Mouse (Mus musculus) cerebellum, adult 9-10 months (tissue): ENCODE measurements at regions not wholly inside any gene's neighbourhood (a gene's known extent, or its start where the extent isn't known, plus 50 kb on each side); places are given as distances from the start of the nearest gene placed in this dataset.

Experiments
- DNase-seq: peaks from one replicate; pipeline ENCODE4 v3.0.0; 2022

DNA sequence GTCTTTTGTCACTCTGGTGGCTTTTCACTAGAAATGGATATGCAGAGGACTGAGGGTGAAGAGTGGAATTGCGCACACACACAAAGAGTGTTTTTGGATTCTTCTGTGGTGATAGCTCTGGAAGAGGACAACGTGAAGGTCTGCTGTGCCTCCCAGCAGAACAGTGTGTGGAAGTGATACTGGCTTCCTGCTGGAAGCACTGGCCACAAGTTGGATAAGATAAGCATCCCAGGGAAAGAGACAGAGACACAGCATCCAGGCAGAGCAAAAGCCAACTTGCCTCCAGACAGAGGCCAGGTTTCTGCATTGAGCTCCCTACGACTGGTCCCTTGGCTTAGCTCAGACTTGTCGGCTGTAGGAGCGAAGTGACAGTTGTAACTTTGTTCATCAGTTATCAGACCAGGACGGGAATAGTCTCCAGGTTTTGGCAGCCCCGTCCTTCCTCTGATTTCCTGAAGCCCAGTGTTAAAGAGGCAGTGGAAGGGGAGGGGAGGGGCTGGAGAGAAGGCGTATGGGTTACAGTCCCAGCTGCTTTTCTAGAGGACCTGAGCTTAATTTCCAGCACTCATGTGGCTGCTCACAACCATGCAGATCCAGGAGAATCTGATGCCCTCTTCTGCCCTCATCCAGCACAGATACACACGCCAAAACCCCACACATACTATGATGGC is 89.2 kb downstream of the Tmem170b start:
- no peak for DNase-seq

DNA sequence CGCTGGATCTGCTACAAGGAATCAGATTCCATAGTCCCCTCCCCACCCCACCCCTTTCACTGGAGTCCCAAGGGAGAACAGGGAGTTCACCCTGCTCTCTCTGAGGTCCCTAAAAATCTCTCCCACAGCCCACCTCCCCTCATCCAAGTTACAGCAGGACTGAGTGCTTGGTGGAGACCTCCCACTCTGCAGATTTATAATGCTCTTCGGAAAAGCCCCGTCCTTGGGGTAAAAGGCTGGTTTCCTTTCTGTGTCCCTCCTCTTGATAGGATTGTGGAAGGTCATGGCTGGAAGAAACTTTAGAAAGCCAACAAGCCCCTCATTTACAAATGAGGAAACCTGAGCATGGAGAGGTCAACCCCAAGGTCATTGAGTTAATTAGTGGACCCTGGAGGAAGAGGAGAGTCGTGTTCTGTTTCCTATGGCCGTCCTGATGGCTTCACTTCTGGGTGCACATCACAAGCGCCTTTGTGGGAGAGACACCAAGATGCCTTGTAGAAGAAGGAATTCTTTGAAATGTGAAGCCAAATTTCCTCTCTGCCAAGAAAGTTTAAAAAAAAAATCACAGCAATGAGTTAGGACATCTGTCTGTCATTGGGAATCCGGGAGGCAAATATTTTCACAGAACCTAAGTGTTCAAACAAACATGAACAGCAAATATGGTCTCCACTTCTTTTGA is 91.2 kb downstream of the Tmem170b start:
- DNase-seq, result no peak

DNA sequence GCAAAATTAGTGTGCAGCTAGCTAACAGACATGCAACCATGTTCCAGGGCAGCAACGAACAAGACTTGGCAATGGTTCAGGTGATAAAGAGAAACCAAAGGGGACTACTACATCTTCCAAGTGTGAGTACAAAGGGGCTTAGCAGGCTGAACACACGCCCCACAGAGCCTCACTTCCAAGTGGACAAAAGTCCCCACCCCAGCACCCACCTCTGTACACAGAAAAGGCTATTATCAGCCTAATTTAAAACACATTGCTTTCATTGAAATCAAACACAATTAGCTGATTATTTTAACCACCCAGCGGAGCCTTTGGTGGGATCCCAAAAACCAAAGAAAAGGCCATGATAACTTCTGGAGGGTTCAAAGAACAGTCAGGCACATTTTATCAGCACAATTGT is 95.6 kb downstream of the Tmem170b start:
- no peak for DNase-seq

- peak; percentile 4 for DNase-seq
These were observed 96.1 kb downstream of the Tmem170b start for GRCm38 (mm10) chr13:41701829-41702231.

DNA sequence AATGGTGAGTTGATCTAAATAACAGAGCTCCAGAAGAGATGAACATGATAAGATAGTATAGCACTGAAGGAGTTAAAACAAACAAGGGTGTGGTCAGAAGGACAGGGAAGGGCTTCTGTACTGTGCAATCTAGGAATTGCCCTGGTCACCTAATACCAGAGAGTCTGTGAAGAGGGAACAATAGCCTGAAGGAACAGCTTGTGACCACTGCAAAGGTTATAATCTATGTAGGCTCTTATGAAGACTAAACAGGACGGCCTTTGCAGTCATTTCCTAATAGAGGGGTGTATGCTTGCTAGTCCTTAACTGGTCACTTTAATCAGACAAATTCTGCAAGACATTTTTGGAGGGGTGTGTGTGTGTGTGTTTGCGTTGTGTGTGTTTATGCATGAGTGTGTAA is 97.5 kb downstream of the Tmem170b start:
- DNase-seq, result no peak

GRCm38 (mm10) chr13:41703618-41704017 is 97.9 kb downstream of the Tmem170b start:
- no peak for DNase-seq

DNA sequence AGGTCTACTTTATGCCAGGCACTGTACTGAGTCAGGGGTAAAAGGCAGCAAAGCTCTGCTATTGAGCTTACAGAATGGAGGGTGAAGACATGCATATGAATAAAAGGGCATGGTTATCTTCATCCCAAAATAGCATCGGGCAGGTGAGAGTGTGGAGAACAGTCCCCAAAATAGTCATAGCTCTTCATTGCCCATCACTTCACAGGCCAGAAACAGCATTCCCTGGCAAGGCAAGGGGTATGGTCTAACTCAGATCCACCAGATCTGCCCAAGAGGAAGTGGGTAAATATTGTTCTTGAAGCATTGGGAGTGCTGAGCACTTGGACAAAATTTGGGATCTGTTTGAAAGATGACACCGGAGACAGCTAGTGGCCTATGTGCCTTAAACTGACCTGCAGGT is 99.1 kb downstream of the Tmem170b start:
- no peak for DNase-seq

GRCm38 (mm10) chr13:41705636-41706035 is 99.9 kb downstream of the Tmem170b start:
- no peak for DNase-seq

- DNase-seq, result no peak
These were observed 102.1 kb downstream of the Tmem170b start for GRCm38 (mm10) chr13:41707811-41708210.

DNA sequence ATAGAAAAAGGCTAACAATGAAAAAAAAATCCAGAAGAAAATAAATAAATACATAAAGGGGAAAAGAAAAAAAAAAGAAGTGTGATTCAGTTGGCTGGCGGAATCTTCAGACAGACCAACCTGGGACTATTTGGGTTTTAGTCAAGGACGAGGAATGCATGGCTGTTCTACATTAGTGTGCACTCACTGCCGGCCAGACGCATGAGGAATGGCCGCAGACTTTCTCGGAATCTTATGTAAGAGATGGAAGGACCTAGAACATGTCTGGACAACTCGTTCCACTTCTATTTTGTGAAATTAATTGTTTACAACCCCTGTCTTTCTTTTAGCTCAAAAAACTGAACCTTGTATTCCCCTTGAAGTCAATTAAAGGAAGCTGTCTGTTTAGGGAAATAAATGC is 103.4 kb downstream of the Tmem170b start:
- no peak for DNase-seq

GRCm38 (mm10) chr13:41709475-41710227 is 103.9 kb downstream of the Tmem170b start:
- peak; percentile 77 for DNase-seq

DNA sequence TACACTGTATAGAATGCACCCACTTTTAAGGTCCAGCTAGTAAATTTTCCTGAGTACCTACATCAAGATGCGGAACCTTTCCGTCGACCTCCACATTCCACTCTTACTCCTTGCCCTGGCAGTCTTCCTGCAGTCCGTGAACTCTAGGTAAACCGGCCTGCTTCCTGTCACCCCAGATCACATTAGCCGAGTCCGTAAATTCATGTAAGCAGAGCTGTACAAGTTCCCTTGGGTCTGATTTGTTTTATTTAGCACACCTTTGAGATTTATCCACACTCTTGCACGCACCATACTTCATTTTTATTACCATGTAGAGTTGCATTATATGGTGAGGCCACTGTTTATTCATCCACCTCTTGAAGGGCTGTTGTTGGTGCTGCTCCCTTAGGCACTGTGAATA is 106.9 kb downstream of the Tmem170b start:
- no peak for DNase-seq
